Mouse (Mus musculus) MEL (cell line): ENCODE measurements at regions not wholly inside any gene's neighbourhood (a gene's known extent, or its start where the extent isn't known, plus 50 kb on each side); places are given as distances from the start of the nearest gene placed in this dataset.

Source experiments
- DNase-seq: peaks from one replicate; pipeline ENCODE4 v3.0.0; 2011; ENCODE audit warnings: low read depth, low spot score
- H3K27ac ChIP-seq: 2 replicates; pipeline ENCODE4 v1.5.1; 2012; ENCODE audit warnings: low read depth, mild to moderate bottlenecking, control low read depth, low read length, moderate library complexity; ENCODE audit not compliant: control insufficient read depth
- H3K27me3 ChIP-seq, 2 experiments: fragments of 150-350 bp in 1 of 2; sonication (generic) in 1 of 2; 2 replicates each; pipeline ENCODE4 v1.6.1; 2012; ENCODE audit warnings: low read length in 2 of 2, mild to moderate bottlenecking in 2 of 2, improper control_type of control experiment in 1 of 2, moderate library complexity in 1 of 2; ENCODE audit not compliant: insufficient read depth in 2 of 2, control insufficient read depth in 1 of 2
- H3K36me3 ChIP-seq, 2 experiments: 2 replicates each; pipeline ENCODE4 v1.6.1; 2012 to 2014; ENCODE audit warnings: low read length in 2 of 2, improper control_type of control experiment in 1 of 2, inconsistent platforms in 1 of 2, mild to moderate bottlenecking in 1 of 2; ENCODE audit not compliant: insufficient read depth in 2 of 2, control insufficient read depth in 1 of 2
- H3K4me1 ChIP-seq, 2 experiments: fragments of 150-350 bp in 1 of 2; sonication (generic) in 1 of 2; 2 replicates each; pipeline ENCODE4 v1.6.1; 2012; ENCODE audit warnings: low read length in 2 of 2, improper control_type of control experiment in 1 of 2, mild to moderate bottlenecking in 1 of 2; ENCODE audit not compliant: insufficient read depth in 2 of 2, control insufficient read depth in 1 of 2
- H3K4me3 ChIP-seq, 2 experiments: fragments of 150-350 bp in 1 of 2; sonication (generic) in 1 of 2; 2 replicates each; pipeline ENCODE4 v1.5.1; 2012; ENCODE audit warnings: low read depth in 2 of 2, low read length in 2 of 2, mild to moderate bottlenecking in 2 of 2, moderate library complexity in 2 of 2, control low read depth in 1 of 2, improper control_type of control experiment in 1 of 2; ENCODE audit not compliant: control insufficient read depth in 1 of 2, insufficient read depth in 1 of 2
- H3K79me2 ChIP-seq: 2 replicates; pipeline ENCODE4 v1.6.1; 2012; ENCODE audit warnings: mild to moderate bottlenecking, low read length, moderate library complexity; ENCODE audit not compliant: control insufficient read depth, poor library complexity, insufficient read depth
- H3K9ac ChIP-seq: 2 replicates; pipeline ENCODE4 v1.6.1; 2012; ENCODE audit warnings: low read depth, mild to moderate bottlenecking, control low read depth, low read length, moderate library complexity; ENCODE audit not compliant: control insufficient read depth, poor library complexity, severe bottlenecking
- H3K9me3 ChIP-seq: fragments of 150-350 bp; sonication (generic); replicated peaks from 2 replicates; pipeline ENCODE4 v1.6.1; 2012; ENCODE audit warnings: mild to moderate bottlenecking, low read length, improper control_type of control experiment, moderate library complexity; ENCODE audit not compliant: insufficient read depth
- BHLHE40 ChIP-seq: IDR thresholded peaks from 2 replicates; pipeline ENCODE4 v1.6.1; 2012; ENCODE audit warnings: low read depth, mild to moderate bottlenecking, inconsistent platforms, low read length, improper control_type of control experiment, borderline replicate concordance
- CHD2 ChIP-seq: IDR thresholded peaks from 2 replicates; pipeline ENCODE4 v1.6.1; 2011; ENCODE audit warnings: low read length, improper control_type of control experiment
- ETS1 ChIP-seq: IDR thresholded peaks from 2 replicates; pipeline ENCODE4 v1.6.1; 2012; ENCODE audit warnings: low read depth, mild to moderate bottlenecking, inconsistent platforms, low read length, improper control_type of control experiment, moderate library complexity
- GATA1 ChIP-seq: IDR thresholded peaks from 2 replicates; pipeline ENCODE4 v1.6.1; 2011; ENCODE audit warnings: low read depth, low read length, improper control_type of control experiment
- HCFC1 ChIP-seq: IDR thresholded peaks from 2 replicates; pipeline ENCODE4 v1.6.1; 2012; ENCODE audit warnings: low read depth, mild to moderate bottlenecking, inconsistent platforms, low read length, improper control_type of control experiment, moderate library complexity
- JUND ChIP-seq: IDR thresholded peaks from 2 replicates; pipeline ENCODE4 v1.6.1; 2011; ENCODE audit warnings: low read depth, mild to moderate bottlenecking, improper control_type of control experiment, low read length
- KAT2A ChIP-seq: conservative IDR thresholded peaks from 2 replicates; pipeline ENCODE4 v1.6.1; 2012; ENCODE audit warnings: low read depth, low read length, improper control_type of control experiment, inconsistent platforms
- MAFK ChIP-seq: IDR thresholded peaks from 2 replicates; pipeline ENCODE4 v1.6.1; 2011; ENCODE audit warnings: low read depth, mild to moderate bottlenecking, low read length, improper control_type of control experiment, borderline replicate concordance
- MEF2A ChIP-seq: IDR thresholded peaks from 2 replicates; pipeline ENCODE4 v1.6.1; 2014; ENCODE audit warnings: low read depth, mild to moderate bottlenecking, inconsistent platforms, low read length, improper control_type of control experiment; ENCODE audit not compliant: poor library complexity, insufficient replicate concordance, severe bottlenecking; ENCODE audit errors: extremely low read depth
- NRF1 ChIP-seq: IDR thresholded peaks from 2 replicates; pipeline ENCODE4 v1.6.1; 2014; ENCODE audit warnings: low read depth, mild to moderate bottlenecking, inconsistent platforms, low read length, improper control_type of control experiment, moderate library complexity; ENCODE audit not compliant: poor library complexity, insufficient read depth, severe bottlenecking
- RCOR1 ChIP-seq: IDR thresholded peaks from 2 replicates; pipeline ENCODE4 v1.6.1; 2012; ENCODE audit warnings: low read depth, mild to moderate bottlenecking, inconsistent platforms, low read length, improper control_type of control experiment
- SIN3A ChIP-seq: IDR thresholded peaks from 2 replicates; pipeline ENCODE4 v1.6.1; 2012; ENCODE audit warnings: low read length, improper control_type of control experiment, inconsistent platforms
- SMC3 ChIP-seq: IDR thresholded peaks from 2 replicates; pipeline ENCODE4 v1.6.1; 2011; ENCODE audit warnings: low read depth, low read length, improper control_type of control experiment
- USF1 ChIP-seq: IDR thresholded peaks from 2 replicates; pipeline ENCODE4 v1.6.1; 2014; ENCODE audit warnings: low read depth, mild to moderate bottlenecking, inconsistent platforms, low read length, improper control_type of control experiment, moderate library complexity
- ZMIZ1 ChIP-seq: IDR thresholded peaks from 2 replicates; pipeline ENCODE4 v1.6.1; 2012; ENCODE audit warnings: low read depth, mild to moderate bottlenecking, inconsistent platforms, low read length, improper control_type of control experiment, moderate library complexity
- ZNF384 ChIP-seq: IDR thresholded peaks from 2 replicates; pipeline ENCODE4 v1.6.1; 2012; ENCODE audit warnings: low read depth, mild to moderate bottlenecking, inconsistent platforms, low read length, improper control_type of control experiment

GRCm38 (mm10) chr5:73781190-73781940, 130.2 kb downstream of the Spata18 start:
- H3K79me2 ChIP-seq, result no peaks in the 10 kb centered on the region
- H3K9ac ChIP-seq, result no peak overlapping the region
- H3K4me1 ChIP-seq, result no peaks in the 10 kb centered on the region
- no peak overlapping the region for H3K27ac ChIP-seq
- no peak for DNase-seq
- H3K9me3 ChIP-seq, result no peaks in the 10 kb centered on the region
- peaks cover 0 to 3% of the 10 kb centered on the region in 2 experiments; a peak in 1 of 4 replicates for H3K27me3 ChIP-seq
- no peaks in the 10 kb centered on the region for H3K36me3 ChIP-seq
- no peak for TF ChIP-seq USF1
- TF ChIP-seq BHLHE40, result no peak
- no peak for TF ChIP-seq ETS1
- TF ChIP-seq JUND, result no peak
- TF ChIP-seq HCFC1, result no peak
- no peak for TF ChIP-seq RCOR1
- no peak for TF ChIP-seq MAFK
- no peak for TF ChIP-seq ZNF384
- TF ChIP-seq MEF2A, result no peak
- no peak for TF ChIP-seq GATA1
- TF ChIP-seq CHD2, result no peak
- no peak for TF ChIP-seq NRF1
- TF ChIP-seq SMC3, result no peak
- H3K4me3 ChIP-seq, result no peak overlapping the region

DNA sequence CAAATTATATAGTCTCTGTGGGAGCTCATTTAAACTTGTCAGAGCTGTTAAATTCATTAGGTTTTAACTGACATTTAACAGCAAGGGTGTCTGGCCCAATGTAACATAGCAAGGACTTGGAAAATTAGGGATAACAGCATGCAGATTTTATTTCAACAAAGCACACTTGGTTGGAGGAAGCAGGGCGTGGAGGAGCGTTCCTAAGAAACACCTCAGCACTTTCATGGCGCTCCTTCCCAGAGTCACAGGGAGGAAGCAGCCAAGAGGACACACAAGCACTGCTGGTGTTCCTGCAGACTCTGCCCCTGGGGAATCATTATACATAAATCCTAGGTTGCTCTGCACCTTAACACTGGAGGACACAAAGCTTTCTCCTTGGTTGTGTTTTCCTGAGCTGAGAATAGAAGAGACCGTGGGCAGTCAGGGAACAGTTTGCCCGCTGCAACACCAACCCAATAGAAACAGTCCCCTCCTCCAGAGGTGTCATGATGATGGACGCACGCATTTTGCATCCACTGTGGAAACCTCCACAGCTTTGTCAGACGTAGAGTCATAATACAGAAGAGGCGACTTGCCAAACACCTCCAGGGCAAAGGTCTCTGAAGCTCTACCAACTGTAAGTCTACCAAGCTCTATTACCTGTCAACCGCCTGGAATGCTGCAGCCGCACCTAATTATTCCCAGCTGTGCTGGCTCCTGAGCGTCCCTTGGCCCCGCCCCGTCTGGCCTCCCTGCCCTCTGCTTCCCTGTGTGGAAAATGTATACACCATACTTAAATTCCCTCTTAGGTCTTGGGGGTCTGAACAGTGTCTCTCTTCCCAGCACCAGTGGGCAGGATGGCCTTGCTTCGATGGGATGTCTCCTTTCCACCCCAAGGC, 131.3 kb downstream of the Spata18 start:
- Histone ChIP-seq H3K9ac (no peak overlapping the region), H3K4me1 (no peaks in the 10 kb centered on the region), H3K4me3 (no peak overlapping the region), H3K9me3 (no peaks in the 10 kb centered on the region), H3K36me3 (no peaks in the 10 kb centered on the region), H3K27ac (no peak overlapping the region), H3K27me3 (peaks cover 0 to 3% of the 10 kb centered on the region in 2 experiments; a peak in 1 of 4 replicates), H3K79me2 (no peaks in the 10 kb centered on the region)
- TF ChIP-seq KAT2A (no peak), JUND (no peak), SIN3A (no peak), ZMIZ1 (no peak)
- DNase-seq, result no peak
